Mouse (Mus musculus): ENCODE data around the gene Fgf13. TPM values are rescaled to one million over a fixed set of nuclear protein-coding genes. Genes with fewer than 3 reads are reported as not detected.

The Fgf13 gene
- polyA plus RNA-seq, 1 experiment from 2014 or later: 30.0 TPM

DNA sequence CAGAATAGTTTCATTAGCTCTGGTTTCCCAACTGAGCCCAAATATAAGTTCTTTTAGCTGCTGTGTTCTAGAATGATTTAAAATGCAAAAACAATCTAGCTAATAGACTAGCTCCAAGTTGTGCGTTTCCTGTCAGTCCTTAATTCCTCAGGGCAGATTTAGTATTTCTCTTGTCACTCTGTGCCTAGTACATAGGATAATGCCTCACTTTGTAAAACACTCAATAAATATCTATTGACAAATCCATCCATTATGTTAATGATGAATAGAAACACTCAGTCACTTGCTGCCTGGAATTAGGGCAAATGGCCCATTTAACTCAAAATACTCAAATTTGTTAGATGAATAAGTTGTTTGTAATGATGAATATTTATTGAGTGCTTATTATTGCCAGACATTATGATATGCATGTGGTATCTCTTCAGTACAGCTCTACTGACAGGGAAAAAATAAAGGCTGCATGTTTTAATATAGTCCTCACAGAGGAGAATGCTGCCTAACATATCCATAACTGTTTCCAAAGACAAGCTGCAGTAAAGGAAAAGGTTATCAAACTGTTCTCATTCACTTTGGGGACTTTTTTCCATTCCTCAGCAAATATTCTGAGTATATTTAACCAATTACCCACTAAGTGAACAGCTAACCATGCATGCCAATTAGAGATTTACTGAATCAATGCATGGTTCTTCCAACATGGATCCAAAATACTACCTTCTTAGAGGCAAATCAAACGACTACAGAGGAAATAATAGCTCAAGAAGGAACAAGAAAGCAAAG is 327.0 kb downstream of the Fgf13 start:
- ATAC-seq (ENCODE audit: low FRiP score): no peak

DNA sequence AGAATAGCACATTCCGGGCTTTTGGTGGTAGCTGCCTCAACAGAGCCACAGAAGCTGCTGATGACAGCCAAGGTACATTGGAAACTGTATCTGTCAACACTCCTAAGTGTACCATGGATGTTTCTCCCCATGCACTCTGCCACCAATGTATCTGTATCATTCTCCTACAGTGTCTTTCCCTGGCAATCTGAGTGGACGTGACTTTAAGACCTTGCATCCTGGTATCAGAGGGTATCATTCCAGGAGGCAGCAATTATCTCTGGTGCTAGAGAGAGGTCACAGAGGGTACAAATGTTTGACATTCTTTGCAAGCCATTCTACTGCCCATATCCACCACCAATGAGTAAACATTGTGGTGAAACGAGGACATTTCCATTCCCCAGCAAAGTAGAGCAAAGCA is 347.2 kb downstream of the Fgf13 start:
- Histone ChIP-seq H3K9me3 (ENCODE audit: control insufficient read depth, low read length) (no peaks in the 10 kb centered on the region), H3K4me2 (no peak overlapping the region), H3K27ac (ENCODE audit: low read depth, low read length) (no peak overlapping the region), H3K36me3 (ENCODE audit: control insufficient read depth, insufficient read depth, low read length) (no peaks in the 10 kb centered on the region), H3K4me1 (ENCODE audit: control insufficient read depth, insufficient read depth, low read length) (no peaks in the 10 kb centered on the region), H3K27me3 (ENCODE audit: control insufficient read depth, insufficient read depth, low read length) (no peaks in the 10 kb centered on the region), H3K9ac (ENCODE audit: low read length) (no peak overlapping the region), H3K4me3 (ENCODE audit: low read depth, low read length) (no peak overlapping the region)
- 75% methylated on average over 3 of the region's 3 CpGs for WGBS
- DNase-seq (ENCODE audit: low spot score, missing footprints): no peak
- ATAC-seq (ENCODE audit: low FRiP score): no peak

More for the DNA sequence above, 327.0 kb downstream of the Fgf13 start:
- no peaks in the 10 kb centered on the region for H3K4me1 ChIP-seq (ENCODE audit: control insufficient read depth, insufficient read depth, low read length)
- H3K9ac ChIP-seq (ENCODE audit: low read length): no peak overlapping the region
- H3K4me2 ChIP-seq: no peak overlapping the region
- H3K36me3 ChIP-seq (ENCODE audit: control insufficient read depth, insufficient read depth, low read length): no peaks in the 10 kb centered on the region
- no peaks in the 10 kb centered on the region for H3K27me3 ChIP-seq (ENCODE audit: control insufficient read depth, insufficient read depth, low read length)
- no peaks in the 10 kb centered on the region for H3K9me3 ChIP-seq (ENCODE audit: control insufficient read depth, low read length)
- H3K27ac ChIP-seq (ENCODE audit: low read depth, low read length): no peak overlapping the region
- no peak for DNase-seq (ENCODE audit: low spot score, missing footprints)
- H3K4me3 ChIP-seq (ENCODE audit: low read depth, low read length): no peak overlapping the region
- 47% methylated on average over 2 of the region's 2 CpGs for WGBS

- no peaks in the 10 kb centered on the region for H3K9me3 ChIP-seq (ENCODE audit: control insufficient read depth, low read length)
- H3K36me3 ChIP-seq (ENCODE audit: control insufficient read depth, insufficient read depth, low read length): no peaks in the 10 kb centered on the region
- no peak for DNase-seq (ENCODE audit: low spot score, missing footprints)
- no peak overlapping the region for H3K9ac ChIP-seq (ENCODE audit: low read length)
- no peak overlapping the region for H3K27ac ChIP-seq (ENCODE audit: low read depth, low read length)
- H3K4me2 ChIP-seq: no peak overlapping the region
- H3K4me3 ChIP-seq (ENCODE audit: low read depth, low read length): no peak overlapping the region
- H3K4me1 ChIP-seq (ENCODE audit: control insufficient read depth, insufficient read depth, low read length): no peaks in the 10 kb centered on the region
- H3K27me3 ChIP-seq (ENCODE audit: control insufficient read depth, insufficient read depth, low read length): no peaks in the 10 kb centered on the region
- no peak for ATAC-seq (ENCODE audit: low FRiP score)
Measured at GRCm38 (mm10) chrX:59201146-59201545, 366.7 kb downstream of the Fgf13 start.

GRCm38 (mm10) chrX:59194149-59194548 is 373.7 kb downstream of the Fgf13 start:
- no peaks in the 10 kb centered on the region for H3K36me3 ChIP-seq (ENCODE audit: control insufficient read depth, insufficient read depth, low read length)

GRCm38 (mm10) chrX:59186922-59187321 is 380.9 kb downstream of the Fgf13 start:
- ATAC-seq (ENCODE audit: low FRiP score): no peak
- Histone ChIP-seq H3K4me3 (ENCODE audit: low read depth, low read length) (no peak overlapping the region), H3K9me3 (ENCODE audit: control insufficient read depth, low read length) (no peaks in the 10 kb centered on the region), H3K27me3 (ENCODE audit: control insufficient read depth, insufficient read depth, low read length) (no peaks in the 10 kb centered on the region), H3K4me1 (ENCODE audit: control insufficient read depth, insufficient read depth, low read length) (no peaks in the 10 kb centered on the region), H3K9ac (ENCODE audit: low read length) (no peak overlapping the region), H3K36me3 (ENCODE audit: control insufficient read depth, insufficient read depth, low read length) (no peaks in the 10 kb centered on the region), H3K4me2 (no peak overlapping the region), H3K27ac (ENCODE audit: low read depth, low read length) (no peak overlapping the region)
- 74% methylated on average over 4 of the region's 4 CpGs for WGBS
- no peak for DNase-seq (ENCODE audit: low spot score, missing footprints)

More at GRCm38 (mm10) chrX:59194149-59194548, 373.7 kb downstream of the Fgf13 start:
- no peaks in the 10 kb centered on the region for H3K27me3 ChIP-seq (ENCODE audit: control insufficient read depth, insufficient read depth, low read length)
- H3K4me1 ChIP-seq (ENCODE audit: control insufficient read depth, insufficient read depth, low read length): no peaks in the 10 kb centered on the region
- no peak overlapping the region for H3K4me2 ChIP-seq
- H3K9me3 ChIP-seq (ENCODE audit: control insufficient read depth, low read length): no peaks in the 10 kb centered on the region
- 79% methylated on average over 4 of the region's 4 CpGs for WGBS
- peak; percentile 85 for DNase-seq (ENCODE audit: low spot score, missing footprints)
- H3K27ac ChIP-seq (ENCODE audit: low read depth, low read length): no peak overlapping the region
- no peak overlapping the region for H3K4me3 ChIP-seq (ENCODE audit: low read depth, low read length)
- no peak for ATAC-seq (ENCODE audit: low FRiP score)
- no peak overlapping the region for H3K9ac ChIP-seq (ENCODE audit: low read length)

DNA sequence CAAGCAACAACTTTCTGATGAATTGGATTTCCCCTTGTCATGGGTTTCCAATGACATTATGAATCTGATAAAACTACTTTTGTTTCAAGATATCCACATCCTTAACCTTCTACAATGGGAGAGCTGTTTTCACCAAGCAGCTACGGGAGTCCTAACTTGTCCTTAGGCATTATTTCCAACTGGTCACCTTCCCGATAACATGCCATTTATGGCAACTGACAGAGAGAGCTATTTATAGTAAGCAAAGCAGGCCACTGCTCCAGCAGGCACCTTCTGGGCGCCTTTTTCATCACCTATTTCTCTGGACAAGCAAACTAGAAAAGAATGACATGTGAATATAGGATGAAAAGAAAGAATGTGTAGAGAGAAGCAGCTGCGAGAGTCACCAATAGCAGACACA is 385.5 kb downstream of the Fgf13 start:
- Histone ChIP-seq H3K4me1 (ENCODE audit: control insufficient read depth, insufficient read depth, low read length) (no peaks in the 10 kb centered on the region), H3K9ac (ENCODE audit: low read length) (no peak overlapping the region), H3K4me2 (no peak overlapping the region), H3K27ac (ENCODE audit: low read depth, low read length) (no peak overlapping the region), H3K4me3 (ENCODE audit: low read depth, low read length) (no peak overlapping the region), H3K9me3 (ENCODE audit: control insufficient read depth, low read length) (no peaks in the 10 kb centered on the region), H3K36me3 (ENCODE audit: control insufficient read depth, insufficient read depth, low read length) (no peaks in the 10 kb centered on the region), H3K27me3 (ENCODE audit: control insufficient read depth, insufficient read depth, low read length) (no peaks in the 10 kb centered on the region)
- ATAC-seq (ENCODE audit: low FRiP score): no peak
- DNase-seq (ENCODE audit: low spot score, missing footprints): no peak
- WGBS: 66% methylated on average over 4 of the region's 4 CpGs

GRCm38 (mm10) chrX:59179627-59180026 is 388.2 kb downstream of the Fgf13 start:
- DNase-seq (ENCODE audit: low spot score, missing footprints) (no peak), ATAC-seq (ENCODE audit: low FRiP score) (no peak)
- no peak overlapping the region for H3K4me2 ChIP-seq
- no peaks in the 10 kb centered on the region for H3K4me1 ChIP-seq (ENCODE audit: control insufficient read depth, insufficient read depth, low read length)
- no peaks in the 10 kb centered on the region for H3K36me3 ChIP-seq (ENCODE audit: control insufficient read depth, insufficient read depth, low read length)
- H3K4me3 ChIP-seq (ENCODE audit: low read depth, low read length): no peak overlapping the region
- no peak overlapping the region for H3K27ac ChIP-seq (ENCODE audit: low read depth, low read length)
- no peaks in the 10 kb centered on the region for H3K27me3 ChIP-seq (ENCODE audit: control insufficient read depth, insufficient read depth, low read length)
- no peaks in the 10 kb centered on the region for H3K9me3 ChIP-seq (ENCODE audit: control insufficient read depth, low read length)
- no peak overlapping the region for H3K9ac ChIP-seq (ENCODE audit: low read length)
- 51% methylated on average over 4 of the region's 4 CpGs for WGBS

GRCm38 (mm10) chrX:59179081-59179596 is 388.7 kb downstream of the Fgf13 start:
- no peak overlapping the region for H3K4me2 ChIP-seq
- no peaks in the 10 kb centered on the region for H3K36me3 ChIP-seq (ENCODE audit: control insufficient read depth, insufficient read depth, low read length)
- peak; percentile 87 for ATAC-seq (ENCODE audit: low FRiP score)
- H3K27ac ChIP-seq (ENCODE audit: low read depth, low read length): no peak overlapping the region
- no peak overlapping the region for H3K4me3 ChIP-seq (ENCODE audit: low read depth, low read length)
- no peaks in the 10 kb centered on the region for H3K4me1 ChIP-seq (ENCODE audit: control insufficient read depth, insufficient read depth, low read length)
- no peaks in the 10 kb centered on the region for H3K9me3 ChIP-seq (ENCODE audit: control insufficient read depth, low read length)
- 16% methylated on average over 3 of the region's 3 CpGs for WGBS
- peak; percentile 89 for DNase-seq (ENCODE audit: low spot score, missing footprints)
- no peak overlapping the region for H3K9ac ChIP-seq (ENCODE audit: low read length)
- H3K27me3 ChIP-seq (ENCODE audit: control insufficient read depth, insufficient read depth, low read length): no peaks in the 10 kb centered on the region

- no peak overlapping the region for H3K4me3 ChIP-seq (ENCODE audit: low read depth, low read length)
- H3K27me3 ChIP-seq (ENCODE audit: control insufficient read depth, insufficient read depth, low read length): no peaks in the 10 kb centered on the region
- no peaks in the 10 kb centered on the region for H3K4me1 ChIP-seq (ENCODE audit: control insufficient read depth, insufficient read depth, low read length)
- ATAC-seq (ENCODE audit: low FRiP score) (no peak), DNase-seq (ENCODE audit: low spot score, missing footprints) (no peak)
- H3K4me2 ChIP-seq: no peak overlapping the region
- WGBS: 55% methylated on average over 3 of the region's 3 CpGs
- no peak overlapping the region for H3K27ac ChIP-seq (ENCODE audit: low read depth, low read length)
- H3K9me3 ChIP-seq (ENCODE audit: control insufficient read depth, low read length): no peaks in the 10 kb centered on the region
- no peak overlapping the region for H3K9ac ChIP-seq (ENCODE audit: low read length)
- H3K36me3 ChIP-seq (ENCODE audit: control insufficient read depth, insufficient read depth, low read length): no peaks in the 10 kb centered on the region
Measured at GRCm38 (mm10) chrX:59177653-59178052, 390.2 kb downstream of the Fgf13 start.

All from midbrain, embryonic 11.5 days (tissue).